Mouse (Mus musculus): ENCODE results near the gene Ncoa1.
"Not testable (repeated sequence)": the region's sequence is repeated elsewhere in the genome, so short reads cannot be mapped to it uniquely, and the experiment has no call there.

Ncoa1 gene

DNA sequence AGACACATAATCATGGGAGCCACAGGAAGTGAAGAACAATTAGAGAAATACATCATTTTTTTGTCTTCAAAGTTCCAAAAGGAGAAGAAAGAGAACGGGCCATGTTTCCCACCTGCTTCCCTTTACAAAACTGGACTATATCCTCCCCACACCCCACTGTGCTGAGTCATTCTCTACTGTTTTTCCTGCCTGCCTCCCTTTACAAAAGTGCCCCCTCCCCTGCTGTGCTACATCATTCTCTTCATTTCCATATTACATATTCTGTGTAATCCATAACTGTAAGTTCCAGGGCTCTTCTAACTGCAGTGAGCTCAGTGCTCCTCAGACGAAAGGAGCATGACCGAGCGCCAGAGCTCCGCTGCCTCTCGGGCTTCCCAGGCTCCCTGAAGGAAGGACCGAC, 80.8 kb downstream of the Ncoa1 start:
- no peak for DNase-seq (ENCODE audit: low spot score in 2 of 2)

DNA sequence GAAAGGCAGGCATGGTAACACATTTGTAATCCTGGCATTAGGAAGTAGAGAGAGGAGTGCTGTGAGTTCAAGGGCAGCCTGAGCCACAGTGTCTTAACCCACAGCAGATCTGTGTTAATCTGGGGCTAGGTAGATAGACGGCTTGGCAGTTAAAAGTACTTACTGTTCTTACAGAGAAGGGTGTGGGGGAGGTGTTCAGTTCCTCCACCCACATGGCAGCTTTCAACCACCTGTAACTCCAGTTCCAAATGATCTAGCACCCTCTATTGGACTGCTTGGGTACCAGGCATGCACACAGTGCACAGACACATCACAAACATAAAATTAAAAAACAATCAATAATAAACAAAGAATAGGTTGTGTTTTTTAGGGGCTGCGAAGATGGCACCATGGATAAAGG, 84.4 kb downstream of the Ncoa1 start:
- no peak for DNase-seq (ENCODE audit: low spot score in 2 of 2)

- DNase-seq (ENCODE audit: low spot score in 2 of 2), result no peak
Measured at GRCm38 (mm10) chr12:4392074-4392473, 84.9 kb downstream of the Ncoa1 start.

DNA sequence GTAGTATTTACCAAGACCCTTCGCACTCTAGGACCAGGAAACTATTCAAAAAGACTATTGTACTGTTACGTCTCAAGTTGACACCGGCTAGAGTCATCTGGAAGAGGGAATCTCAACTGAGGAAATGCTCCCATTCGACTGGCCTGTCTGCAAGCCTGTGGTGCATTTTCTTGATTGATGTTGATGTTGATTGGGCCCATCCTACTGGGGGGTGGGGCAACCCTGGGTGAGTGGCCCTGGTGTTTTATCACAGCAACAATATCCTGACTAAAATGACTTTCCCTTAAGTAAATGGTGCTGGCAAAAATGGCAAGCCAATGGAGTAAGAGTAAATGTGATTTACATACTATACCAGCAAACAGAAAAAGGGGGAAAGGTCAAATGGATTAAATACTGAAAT, 85.7 kb downstream of the Ncoa1 start:
- DNase-seq (ENCODE audit: low spot score in 2 of 2), result no peak

- no peak for DNase-seq (ENCODE audit: low spot score in 2 of 2)
Measured at GRCm38 (mm10) chr12:4390721-4391120, 86.3 kb downstream of the Ncoa1 start.

DNA sequence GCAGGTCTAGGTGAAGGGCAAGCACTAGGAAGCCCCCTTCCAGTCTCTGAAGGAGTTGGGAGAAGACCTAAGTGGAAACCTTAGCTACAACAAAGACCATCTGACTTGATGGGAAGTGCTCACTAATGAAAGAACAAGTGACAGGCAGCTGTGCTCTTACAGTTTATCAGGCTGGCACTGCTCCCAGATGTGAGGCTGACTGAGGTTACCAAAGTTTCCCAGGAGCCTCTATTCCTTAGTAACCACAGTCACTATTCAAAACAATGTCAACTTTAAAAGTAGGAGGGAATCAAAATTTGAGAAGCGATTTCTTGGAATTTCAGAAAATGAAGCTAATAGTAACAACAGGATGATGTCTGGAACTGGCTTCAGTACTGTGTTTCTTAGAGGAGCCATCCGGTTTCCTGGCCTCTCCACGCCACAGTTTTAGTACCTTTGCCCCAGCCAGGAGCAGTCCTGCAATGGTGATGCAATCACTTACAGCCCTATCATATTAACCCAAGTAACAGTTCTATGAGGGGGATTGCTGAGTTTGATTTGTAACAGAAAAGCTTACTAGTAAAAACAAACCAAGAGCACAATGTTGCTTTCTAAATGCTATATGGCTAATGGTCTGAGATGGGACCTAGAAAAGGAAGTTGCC, 90.8 kb downstream of the Ncoa1 start:
- no peak for DNase-seq (ENCODE audit: low spot score in 2 of 2)

- DNase-seq (ENCODE audit: low spot score in 2 of 2), result no peak
Measured at GRCm38 (mm10) chr12:4383061-4383460, 93.9 kb downstream of the Ncoa1 start.

- DNase-seq (ENCODE audit: low spot score in 2 of 2), result no peak
Measured at GRCm38 (mm10) chr12:4379298-4379957, 97.6 kb downstream of the Ncoa1 start.

GRCm38 (mm10) chr12:4376475-4376874, 100.5 kb downstream of the Ncoa1 start:
- no peak for DNase-seq (ENCODE audit: low spot score in 2 of 2)

- DNase-seq (ENCODE audit: low spot score in 2 of 2), result no peak
Measured at GRCm38 (mm10) chr12:4374816-4375493, 102.0 kb downstream of the Ncoa1 start.

DNA sequence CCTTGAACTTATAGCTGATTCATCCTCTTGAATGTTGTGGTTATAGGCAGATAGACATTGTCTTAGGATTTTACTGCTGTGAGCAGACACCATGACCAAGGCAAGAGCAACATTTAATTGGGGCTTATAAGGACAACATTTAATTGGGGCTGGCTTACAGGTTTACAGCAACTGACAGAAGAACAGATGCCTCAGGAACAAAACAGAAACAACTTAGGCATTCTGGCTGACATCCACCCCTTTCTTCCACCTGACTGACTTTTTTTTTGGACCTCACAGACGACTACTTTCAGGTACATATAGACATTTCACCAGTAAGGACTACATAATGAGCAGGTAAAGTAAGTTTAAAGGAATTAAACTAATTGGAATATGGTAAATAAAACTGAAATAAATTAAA, 105.6 kb downstream of the Ncoa1 start:
- DNase-seq (ENCODE audit: low spot score in 2 of 2), result no peak

- peak; percentile 5 to 27 for DNase-seq (ENCODE audit: low spot score in 2 of 2)
Measured at GRCm38 (mm10) chr12:4365951-4366350, 111.0 kb downstream of the Ncoa1 start.

DNA sequence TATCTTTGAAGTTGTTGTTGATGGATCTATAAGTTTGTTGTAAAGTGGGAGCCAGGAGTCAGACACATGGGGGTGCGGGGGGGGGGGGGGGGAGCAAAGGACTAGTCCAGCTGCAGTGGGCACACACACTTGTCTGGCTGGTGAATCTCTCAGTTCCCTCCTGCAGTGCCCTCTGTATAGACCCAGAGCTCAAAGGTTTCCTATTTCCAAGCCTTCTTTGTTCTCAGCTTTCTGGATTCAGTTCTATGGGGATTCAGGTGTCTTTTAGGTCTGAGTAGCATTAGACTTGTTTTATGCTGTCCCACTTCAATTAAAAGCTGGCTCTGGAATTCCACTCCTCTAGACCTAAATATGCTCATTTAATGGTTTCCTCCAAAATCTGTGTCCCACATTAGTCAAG, 117.5 kb downstream of the Ncoa1 start:
- no peak for DNase-seq (ENCODE audit: low spot score in 2 of 2)

DNA sequence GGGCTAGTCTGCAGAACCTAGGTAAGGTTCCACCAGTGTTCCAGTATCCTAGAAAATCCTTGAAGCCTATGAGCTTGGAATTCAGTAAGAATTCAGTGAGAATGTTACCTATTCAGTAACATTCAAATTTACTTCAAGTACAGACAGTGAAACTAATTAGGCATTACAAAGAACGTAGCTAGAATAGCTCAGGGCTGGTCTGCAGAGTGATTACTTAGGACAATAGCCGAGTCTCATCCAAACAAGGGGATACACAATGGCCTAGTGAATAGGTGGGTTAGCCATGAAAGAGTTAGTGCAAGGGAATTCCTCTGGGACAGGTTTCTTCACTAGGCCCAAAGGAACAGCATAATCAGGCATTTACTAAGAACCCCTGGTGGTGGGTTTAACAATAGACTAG, 118.3 kb downstream of the Ncoa1 start:
- not testable (repeated sequence) for DNase-seq (ENCODE audit: low spot score in 2 of 2)

- DNase-seq (ENCODE audit: low spot score in 2 of 2), result no peak
Measured at GRCm38 (mm10) chr12:4358100-4358499, 118.9 kb downstream of the Ncoa1 start.

GRCm38 (mm10) chr12:4356834-4357445, 120.0 kb downstream of the Ncoa1 start:
- DNase-seq (ENCODE audit: low spot score in 2 of 2), result no peak

- DNase-seq (ENCODE audit: low spot score in 2 of 2), result no peak
Measured at GRCm38 (mm10) chr12:4355019-4355730, 121.8 kb downstream of the Ncoa1 start.

DNA sequence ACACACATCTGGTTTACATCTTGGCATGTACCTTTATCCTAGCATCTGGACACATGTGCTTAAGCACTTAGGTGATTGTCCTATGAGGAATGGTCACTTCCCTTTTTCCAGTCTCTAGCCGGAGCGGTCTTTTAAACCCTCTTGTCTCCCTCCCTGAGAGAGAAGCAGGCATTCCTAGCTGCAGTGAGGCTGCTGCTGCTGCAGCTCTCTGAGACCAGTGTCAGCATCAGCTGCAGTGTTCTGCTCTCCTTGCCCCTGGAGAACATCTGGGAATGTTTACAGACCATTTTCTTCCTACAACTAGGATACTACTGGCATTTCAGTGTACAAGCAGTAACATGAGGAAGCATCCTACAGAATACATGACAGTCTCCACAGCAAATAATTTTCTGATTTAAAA, 133.8 kb downstream of the Ncoa1 start:
- no peak for DNase-seq (ENCODE audit: low spot score in 2 of 2)

DNA sequence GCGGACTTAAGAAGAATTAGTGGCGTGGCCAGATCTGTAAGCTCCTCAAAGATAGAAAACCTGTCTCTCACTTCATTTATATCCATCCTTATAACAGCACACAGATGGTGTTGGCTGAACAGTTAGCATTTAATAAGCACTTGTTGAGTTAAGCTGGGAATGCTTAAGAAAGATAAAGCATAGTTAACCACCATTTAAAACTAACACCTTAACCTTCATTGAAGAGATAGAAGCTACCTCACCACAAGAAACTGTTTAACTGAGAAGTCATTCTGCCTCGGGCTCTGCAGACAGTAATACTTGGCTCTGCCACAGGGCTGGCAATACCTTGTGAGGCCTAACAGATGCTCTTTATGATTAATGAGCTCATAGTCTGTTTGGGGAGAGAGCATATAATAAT, 134.9 kb downstream of the Ncoa1 start:
- no peak for DNase-seq (ENCODE audit: low spot score in 2 of 2)

DNA sequence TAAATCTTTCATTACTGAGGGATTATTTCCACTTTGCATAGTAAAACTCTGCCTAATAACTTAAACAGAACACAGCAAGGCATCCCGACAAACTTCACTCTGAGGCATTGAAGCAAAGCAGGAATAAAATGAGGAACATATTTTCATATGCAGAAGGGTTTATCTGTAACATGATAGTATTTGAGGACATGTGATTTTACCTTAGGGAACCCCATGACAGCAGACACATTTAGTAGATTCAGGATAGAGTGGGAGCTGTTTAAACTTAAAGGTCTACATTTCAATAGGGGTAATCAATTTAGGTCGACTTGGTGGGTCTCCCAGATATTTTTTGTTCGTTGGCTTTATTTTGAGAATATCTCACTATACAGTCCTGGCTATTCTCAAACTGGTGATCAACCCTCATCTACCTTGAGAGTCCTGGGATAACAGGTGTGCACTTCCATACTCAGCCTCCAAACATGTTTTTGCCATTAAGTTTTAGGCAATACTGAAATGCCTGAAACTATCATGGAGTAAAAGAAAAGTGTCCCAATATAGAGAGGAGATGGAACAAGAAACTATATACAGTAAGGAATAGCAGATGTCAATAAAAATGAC, 136.6 kb downstream of the Ncoa1 start:
- DNase-seq (ENCODE audit: low spot score in 2 of 2), result no peak

GRCm38 (mm10) chr12:4323604-4324003, 153.4 kb downstream of the Ncoa1 start:
- DNase-seq (ENCODE audit: low spot score in 2 of 2), result no peak

GRCm38 (mm10) chr12:4322227-4322626, 154.8 kb downstream of the Ncoa1 start:
- DNase-seq (ENCODE audit: low spot score in 2 of 2), result no peak

Data from spleen, postnatal 36 days (tissue).